Comparison of ENCODE assay signal across 8 mouse cellular contexts in genomic region chr19:23447221-23447987, GRCm38 (mm10). TPM values are rescaled to one million over a fixed set of nuclear protein-coding genes. Genes with fewer than 3 reads are reported as not detected.
DNase-seq lines count a peak whose midpoint lies in the region; ATAC-seq lines count a peak whose summit lies in the region.

No protein-coding gene starts in this region.

- peaks cover 14% of the 10 kb centered on the region for H3K4me1 ChIP-seq in hindbrain, embryonic 16.5 days (ENCODE audit: control insufficient read depth, insufficient read depth, low read depth, low read length)
- H3K4me1 ChIP-seq in liver, embryonic 16.5 days (ENCODE audit: control insufficient read depth, low read depth, low read length) = no peaks in the 10 kb centered on the region

- under 1% methylated on average over 23 of the region's 23 CpGs for WGBS in hindbrain, embryonic 16.5 days
- 2% methylated on average over 23 of the region's 23 CpGs for WGBS in liver, embryonic 16.5 days (ENCODE audit: insufficient replicate concordance)

- H3K4me3 ChIP-seq in hindbrain, embryonic 16.5 days (ENCODE audit: low read length) = peak overlapping the region; percentile 42
- H3K4me3 ChIP-seq in liver, embryonic 16.5 days (ENCODE audit: low read depth, low read length) = peak overlapping the region; percentile 43

- peak overlapping the region; percentile 70 for H3K4me2 ChIP-seq in hindbrain, embryonic 16.5 days (ENCODE audit: low read length)
- peak overlapping the region; percentile 57 for H3K4me2 ChIP-seq in liver, embryonic 16.5 days (ENCODE audit: low read depth, low read length)

- no peaks in the 10 kb centered on the region for H3K9me3 ChIP-seq in hindbrain, embryonic 16.5 days (ENCODE audit: control insufficient read depth, low read length)
- H3K9me3 ChIP-seq in liver, embryonic 16.5 days (replicated peaks; ENCODE audit: control insufficient read depth, low read length) = no peaks in the 10 kb centered on the region

- peak overlapping the region; percentile 37 for H3K9ac ChIP-seq in hindbrain, embryonic 16.5 days (ENCODE audit: low read depth, low read length)
- no peak overlapping the region for H3K9ac ChIP-seq in liver, embryonic 16.5 days (ENCODE audit: low read depth, low read length)

- peak; percentile 10 for DNase-seq in ovary, postnatal 36 days (ENCODE audit: low spot score)
- no peak for DNase-seq in ovary, adult 18-20 months (ENCODE audit: low spot score)
- DNase-seq in cerebellum, adult 8-10 months = peak; percentile 22
- peak; percentile 59 for DNase-seq in neural tube, embryonic 10.5 days (ENCODE audit: extremely low spot score, low spot score)
- DNase-seq in spleen, postnatal 36 days (ENCODE audit: low spot score in 2 of 2) = no peak

- H3K27ac ChIP-seq in hindbrain, embryonic 16.5 days (ENCODE audit: low read depth, low read length) = no peak overlapping the region
- H3K27ac ChIP-seq in liver, embryonic 16.5 days (ENCODE audit: low read length) = no peak overlapping the region

- H3K36me3 ChIP-seq in hindbrain, embryonic 16.5 days (ENCODE audit: control insufficient read depth, insufficient read depth, low read length) = no peaks in the 10 kb centered on the region
- H3K36me3 ChIP-seq in liver, embryonic 16.5 days (ENCODE audit: control insufficient read depth, insufficient read depth) = no peaks in the 10 kb centered on the region

- ATAC-seq in frontal cortex, adult (ENCODE audit: low TSS enrichment) = peak; percentile 85
- ATAC-seq in hindbrain, embryonic 16.5 days = peak; percentile 66
- ATAC-seq in liver, embryonic 16.5 days (ENCODE audit: low read depth) = no peak

- no peaks in the 10 kb centered on the region for H3K27me3 ChIP-seq in hindbrain, embryonic 16.5 days (replicated peaks; ENCODE audit: control insufficient read depth, insufficient read depth, low read length)
- H3K27me3 ChIP-seq in liver, embryonic 16.5 days (ENCODE audit: control insufficient read depth, insufficient read depth, low read depth, low read length) = no peaks in the 10 kb centered on the region; the same call in 1 of the 2 replicates

RNA-seq across cellular contexts. Expression of gene Mamdc2, which starts 0.8 kb away (rescaled TPM):
- polyA plus RNA-seq in hindbrain, embryonic 16.5 days (2015; fragmentation: Nextera tagmentation; extraction: Ambion mirVana) = 2.5 and 2.6 TPM in 2 replicates
- 0.42 and 0.46 TPM in 2 replicates for polyA plus RNA-seq in liver, embryonic 16.5 days (2015; fragmentation: Nextera tagmentation; extraction: Ambion mirVana)

Comparison
In these comparisons a context has a peak if more than half of its experiments do, and no peak if none do; other contexts are left out.
1. DNase-seq: peak in ovary, postnatal 36 days (single experiment), cerebellum, adult 8-10 months (single experiment) and neural tube, embryonic 10.5 days (single experiment); none in ovary, adult 18-20 months (single experiment) and spleen, postnatal 36 days (0 of 2).